Mouse (Mus musculus) megakaryocyte, embryonic 14.5 days (primary cell): ENCODE data around the gene Sorl1.

Source experiments
- FLI1 ChIP-seq: IDR thresholded peaks from 2 replicates; pipeline ENCODE4 v1.6.1; 2012; ENCODE audit warnings: low read length, inconsistent platforms, mixed read lengths
- GATA1 ChIP-seq: IDR thresholded peaks from 3 replicates; pipeline ENCODE4 v1.6.1; 2012; ENCODE audit warnings: mixed read lengths, low read length, inconsistent platforms, borderline replicate concordance

DNA sequence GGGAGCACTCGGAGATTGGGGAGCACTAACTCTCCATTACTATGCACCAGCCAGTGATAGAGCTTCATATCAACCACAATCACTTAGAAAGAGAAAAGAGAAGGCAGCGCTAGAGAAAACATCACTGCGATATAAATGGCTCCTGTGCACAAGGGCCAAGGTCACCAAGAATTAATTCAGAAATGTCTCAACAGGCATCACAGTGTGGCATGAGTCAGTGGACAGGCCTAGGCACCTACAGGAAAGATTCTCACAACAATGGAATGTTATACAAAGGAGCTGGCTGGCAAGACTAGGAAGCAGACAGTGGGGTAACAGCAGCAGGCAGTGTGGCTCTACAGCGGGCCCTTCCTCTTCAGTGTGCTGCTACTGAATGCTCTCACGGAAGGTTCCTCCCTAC is 115.6 kb downstream of the Sorl1 start:
- no peak for TF ChIP-seq FLI1
- TF ChIP-seq GATA1: no peak
